Mouse (Mus musculus): ENCODE measurements around the gene Kcnj6. TPM values are rescaled to one million over a fixed set of nuclear protein-coding genes. Genes with fewer than 3 reads are reported as not detected.
"Not testable (repeated sequence)": the region's sequence is repeated elsewhere in the genome, so short reads cannot be mapped to it uniquely, and the experiment has no call there.

Gene Kcnj6
- polyA plus RNA-seq, 1 experiment from 2014 or later: 3.3 TPM

DNA sequence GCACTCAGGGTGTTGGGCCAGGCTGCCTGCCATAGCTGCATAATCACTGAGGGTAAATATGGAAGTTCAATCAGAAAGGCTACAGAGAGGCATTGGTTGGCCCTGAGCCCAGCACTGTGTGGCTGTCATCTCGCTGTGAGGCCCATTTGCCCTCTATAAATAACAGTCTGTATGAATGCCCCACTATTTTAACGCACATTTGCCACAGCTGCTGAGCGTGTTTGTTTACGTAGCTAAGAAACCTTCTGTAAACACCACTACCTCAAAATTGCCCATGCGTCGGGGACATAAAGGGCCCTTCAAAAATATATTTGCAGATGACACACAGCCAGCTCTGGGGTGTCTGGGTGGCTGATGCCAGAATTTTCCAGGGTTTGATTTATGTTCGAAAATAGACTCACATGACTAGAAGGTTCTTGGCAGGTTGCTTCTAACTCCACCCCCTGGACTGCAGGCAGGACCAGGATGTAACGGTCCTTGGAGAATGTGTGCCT, 170.4 kb downstream of the Kcnj6 start:
- peak; percentile 32 for DNase-seq
- WGBS: 80% methylated on average over 8 of the region's 8 CpGs
- H3K4me1 ChIP-seq (ENCODE audit: control insufficient read depth, insufficient read depth, low read length): no peaks in the 10 kb centered on the region
- H3K36me3 ChIP-seq (ENCODE audit: control insufficient read depth, insufficient read depth, low read length): no peaks in the 10 kb centered on the region
- ATAC-seq (ENCODE audit: low FRiP score, low TSS enrichment): no peak
- no peaks in the 10 kb centered on the region for H3K27me3 ChIP-seq (ENCODE audit: control insufficient read depth, insufficient read depth, low read length)
- H3K9ac ChIP-seq (replicated peaks; ENCODE audit: low read length): no peak overlapping the region
- H3K4me2 ChIP-seq (ENCODE audit: low read length): no peak overlapping the region
- no peaks in the 10 kb centered on the region for H3K9me3 ChIP-seq (ENCODE audit: control insufficient read depth, low read length)
- H3K4me3 ChIP-seq (replicated peaks; ENCODE audit: low read depth, low read length): no peak overlapping the region
- H3K27ac ChIP-seq (replicated peaks; ENCODE audit: low read depth, low read length): no peak overlapping the region

DNA sequence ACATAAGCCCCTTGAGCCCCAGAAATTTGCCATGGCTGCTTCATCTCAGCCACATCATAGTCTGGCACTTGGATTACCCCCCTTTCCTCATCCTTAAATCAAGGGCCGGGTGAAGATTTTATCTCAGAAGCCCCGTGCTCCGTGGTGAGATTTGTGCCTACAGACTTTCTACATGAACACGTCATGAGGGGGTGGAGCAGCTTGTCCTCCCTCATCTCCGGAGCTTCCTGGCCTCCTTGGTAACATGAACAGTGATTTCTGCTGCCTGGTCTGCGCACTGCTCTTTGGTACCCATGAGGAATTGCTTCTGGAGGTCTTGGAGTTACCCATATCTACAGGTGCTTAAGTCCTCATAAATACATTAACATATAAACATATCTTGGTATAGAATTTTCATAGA, 172.2 kb downstream of the Kcnj6 start:
- WGBS: 86% methylated on average over 6 of the region's 6 CpGs
- DNase-seq: no peak

GRCm38 (mm10) chr16:94822611-94823010, 174.9 kb downstream of the Kcnj6 start:
- Histone ChIP-seq H3K4me1 (ENCODE audit: control insufficient read depth, insufficient read depth, low read length) (no peaks in the 10 kb centered on the region), H3K27ac (replicated peaks; ENCODE audit: low read depth, low read length) (no peak overlapping the region), H3K9me3 (ENCODE audit: control insufficient read depth, low read length) (no peaks in the 10 kb centered on the region), H3K27me3 (ENCODE audit: control insufficient read depth, insufficient read depth, low read length) (no peaks in the 10 kb centered on the region), H3K4me2 (ENCODE audit: low read length) (no peak overlapping the region), H3K4me3 (replicated peaks; ENCODE audit: low read depth, low read length) (no peak overlapping the region), H3K36me3 (ENCODE audit: control insufficient read depth, insufficient read depth, low read length) (no peaks in the 10 kb centered on the region), H3K9ac (replicated peaks; ENCODE audit: low read length) (no peak overlapping the region)
- WGBS: 79% methylated on average over 5 of the region's 5 CpGs
- no peak for ATAC-seq (ENCODE audit: low FRiP score, low TSS enrichment)
- no peak for DNase-seq

More for the DNA sequence above, 172.2 kb downstream of the Kcnj6 start:
- Histone ChIP-seq H3K4me3 (replicated peaks; ENCODE audit: low read depth, low read length) (no peak overlapping the region), H3K27ac (replicated peaks; ENCODE audit: low read depth, low read length) (no peak overlapping the region), H3K4me1 (ENCODE audit: control insufficient read depth, insufficient read depth, low read length) (no peaks in the 10 kb centered on the region), H3K36me3 (ENCODE audit: control insufficient read depth, insufficient read depth, low read length) (no peaks in the 10 kb centered on the region), H3K4me2 (ENCODE audit: low read length) (no peak overlapping the region), H3K9ac (replicated peaks; ENCODE audit: low read length) (no peak overlapping the region), H3K9me3 (ENCODE audit: control insufficient read depth, low read length) (no peaks in the 10 kb centered on the region), H3K27me3 (ENCODE audit: control insufficient read depth, insufficient read depth, low read length) (no peaks in the 10 kb centered on the region)
- ATAC-seq (ENCODE audit: low FRiP score, low TSS enrichment): no peak

DNA sequence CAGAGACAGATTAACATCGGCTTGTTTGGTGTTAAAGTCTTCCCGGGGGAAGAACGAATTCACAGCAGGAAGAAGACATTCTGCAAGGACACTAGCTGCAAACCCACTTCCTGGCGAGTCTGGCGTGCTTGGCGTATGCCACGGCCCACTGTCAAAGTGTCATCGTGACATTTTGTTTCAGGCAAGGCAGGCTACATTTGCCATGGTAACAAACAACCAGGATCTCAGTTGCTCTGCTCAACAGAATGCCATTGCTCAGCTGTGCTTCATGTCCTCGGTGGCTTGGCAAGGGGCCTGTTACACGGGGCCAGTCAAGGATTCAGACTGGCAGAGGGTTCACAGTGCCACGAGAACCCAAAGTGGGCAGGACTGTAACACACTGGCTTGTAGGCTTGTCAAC, 175.9 kb downstream of the Kcnj6 start:
- H3K9me3 ChIP-seq (ENCODE audit: control insufficient read depth, low read length): no peaks in the 10 kb centered on the region
- no peaks in the 10 kb centered on the region for H3K36me3 ChIP-seq (ENCODE audit: control insufficient read depth, insufficient read depth, low read length)
- H3K27ac ChIP-seq (replicated peaks; ENCODE audit: low read depth, low read length): no peak overlapping the region
- H3K4me1 ChIP-seq (ENCODE audit: control insufficient read depth, insufficient read depth, low read length): no peaks in the 10 kb centered on the region
- 91% methylated on average over 11 of the region's 11 CpGs for WGBS
- no peak overlapping the region for H3K4me3 ChIP-seq (replicated peaks; ENCODE audit: low read depth, low read length)
- no peaks in the 10 kb centered on the region for H3K27me3 ChIP-seq (ENCODE audit: control insufficient read depth, insufficient read depth, low read length)
- ATAC-seq (ENCODE audit: low FRiP score, low TSS enrichment): no peak
- DNase-seq: no peak
- no peak overlapping the region for H3K4me2 ChIP-seq (ENCODE audit: low read length)
- no peak overlapping the region for H3K9ac ChIP-seq (replicated peaks; ENCODE audit: low read length)

- WGBS: 28% methylated on average over 6 of the region's 6 CpGs
- Histone ChIP-seq H3K27me3 (ENCODE audit: control insufficient read depth, insufficient read depth, low read length) (no peaks in the 10 kb centered on the region), H3K9me3 (ENCODE audit: control insufficient read depth, low read length) (peaks cover 16% of the 10 kb centered on the region), H3K36me3 (ENCODE audit: control insufficient read depth, insufficient read depth, low read length) (no peaks in the 10 kb centered on the region), H3K4me3 (replicated peaks; ENCODE audit: low read depth, low read length) (no peak overlapping the region), H3K4me1 (ENCODE audit: control insufficient read depth, insufficient read depth, low read length) (no peaks in the 10 kb centered on the region), H3K4me2 (ENCODE audit: low read length) (no peak overlapping the region), H3K9ac (replicated peaks; ENCODE audit: low read length) (no peak overlapping the region), H3K27ac (replicated peaks; ENCODE audit: low read depth, low read length) (no peak overlapping the region)
- no peak for ATAC-seq (ENCODE audit: low FRiP score, low TSS enrichment)
- peak; percentile 85 for DNase-seq
These were observed 181.1 kb downstream of the Kcnj6 start for GRCm38 (mm10) chr16:94816391-94816790.

DNA sequence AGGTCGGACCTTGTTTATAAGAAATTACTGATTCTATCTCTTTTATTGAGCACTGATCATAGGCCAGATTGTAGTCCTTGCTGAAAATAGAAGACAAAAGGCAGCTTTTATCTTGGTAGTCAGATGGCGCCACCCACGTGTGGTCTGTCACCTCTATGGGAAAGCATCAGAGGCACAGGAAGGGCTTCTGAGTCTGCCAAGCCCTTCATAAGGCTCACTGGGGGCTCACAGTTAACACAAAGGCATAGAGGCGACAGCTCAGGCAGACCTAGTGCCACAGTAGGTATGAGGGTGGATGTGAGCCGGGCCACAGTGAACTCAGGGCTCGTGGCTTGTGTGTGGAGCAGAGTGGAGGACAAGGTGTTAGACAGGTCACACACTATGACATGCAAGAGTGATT, 181.6 kb downstream of the Kcnj6 start:
- DNase-seq (no peak), ATAC-seq (ENCODE audit: low FRiP score, low TSS enrichment) (no peak)
- peaks cover 16% of the 10 kb centered on the region for H3K9me3 ChIP-seq (ENCODE audit: control insufficient read depth, low read length)
- no peak overlapping the region for H3K9ac ChIP-seq (replicated peaks; ENCODE audit: low read length)
- no peaks in the 10 kb centered on the region for H3K4me1 ChIP-seq (ENCODE audit: control insufficient read depth, insufficient read depth, low read length)
- H3K4me3 ChIP-seq (replicated peaks; ENCODE audit: low read depth, low read length): no peak overlapping the region
- no peaks in the 10 kb centered on the region for H3K36me3 ChIP-seq (ENCODE audit: control insufficient read depth, insufficient read depth, low read length)
- no peak overlapping the region for H3K4me2 ChIP-seq (ENCODE audit: low read length)
- H3K27me3 ChIP-seq (ENCODE audit: control insufficient read depth, insufficient read depth, low read length): no peaks in the 10 kb centered on the region
- 76% methylated on average over 6 of the region's 6 CpGs for WGBS
- no peak overlapping the region for H3K27ac ChIP-seq (replicated peaks; ENCODE audit: low read depth, low read length)

GRCm38 (mm10) chr16:94809286-94809685, 188.2 kb downstream of the Kcnj6 start:
- not testable (repeated sequence) for H3K27ac ChIP-seq (replicated peaks; ENCODE audit: low read depth, low read length); DNase-seq
- WGBS: 32% methylated on average over 1 of the region's 1 CpGs

DNA sequence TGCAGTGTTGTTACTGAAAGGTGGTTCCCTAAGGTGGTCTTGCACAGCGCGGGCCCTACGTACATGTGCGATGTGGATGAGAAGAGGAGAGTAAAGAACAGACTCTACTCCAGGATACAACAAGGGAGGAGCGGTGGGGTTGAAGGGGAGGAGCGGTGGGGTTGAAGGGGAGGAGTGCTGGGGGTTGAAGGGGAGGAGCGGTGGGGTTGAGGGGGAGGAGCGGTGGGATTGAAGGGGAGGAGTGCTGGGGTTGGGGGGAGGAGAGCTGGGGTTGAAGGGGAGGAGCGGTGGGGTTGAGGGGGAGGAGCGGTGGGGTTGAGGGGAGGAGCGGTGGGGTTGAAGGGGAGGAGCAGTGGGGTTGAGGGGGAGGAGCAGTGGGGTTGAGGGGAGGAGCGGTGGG, 199.3 kb downstream of the Kcnj6 start:
- no peak for ATAC-seq (ENCODE audit: low FRiP score, low TSS enrichment)
- Histone ChIP-seq H3K9ac (replicated peaks; ENCODE audit: low read length) (no peak overlapping the region), H3K27me3 (ENCODE audit: control insufficient read depth, insufficient read depth, low read length) (no peaks in the 10 kb centered on the region), H3K27ac (replicated peaks; ENCODE audit: low read depth, low read length) (no peak overlapping the region), H3K36me3 (ENCODE audit: control insufficient read depth, insufficient read depth, low read length) (no peaks in the 10 kb centered on the region), H3K4me3 (replicated peaks; ENCODE audit: low read depth, low read length) (no peak overlapping the region), H3K4me1 (ENCODE audit: control insufficient read depth, insufficient read depth, low read length) (no peaks in the 10 kb centered on the region), H3K9me3 (ENCODE audit: control insufficient read depth, low read length) (no peaks in the 10 kb centered on the region), H3K4me2 (ENCODE audit: low read length) (no peak overlapping the region)
- 85% methylated on average over 12 of the region's 12 CpGs for WGBS
- no peak for DNase-seq

More at GRCm38 (mm10) chr16:94809286-94809685, 188.2 kb downstream of the Kcnj6 start:
- ATAC-seq (ENCODE audit: low FRiP score, low TSS enrichment); H3K4me3 ChIP-seq (replicated peaks; ENCODE audit: low read depth, low read length); H3K4me1 ChIP-seq (ENCODE audit: control insufficient read depth, insufficient read depth, low read length); H3K9ac ChIP-seq (replicated peaks; ENCODE audit: low read length); H3K36me3 ChIP-seq (ENCODE audit: control insufficient read depth, insufficient read depth, low read length); H3K4me2 ChIP-seq (ENCODE audit: low read length); H3K27me3 ChIP-seq (ENCODE audit: control insufficient read depth, insufficient read depth, low read length): not testable (repeated sequence)
- H3K9me3 ChIP-seq (ENCODE audit: control insufficient read depth, low read length): peaks cover 12% of the 10 kb centered on the region

- Histone ChIP-seq H3K27ac (replicated peaks; ENCODE audit: low read depth, low read length) (no peak overlapping the region), H3K4me3 (replicated peaks; ENCODE audit: low read depth, low read length) (no peak overlapping the region), H3K9ac (replicated peaks; ENCODE audit: low read length) (no peak overlapping the region), H3K27me3 (ENCODE audit: control insufficient read depth, insufficient read depth, low read length) (no peaks in the 10 kb centered on the region), H3K4me1 (ENCODE audit: control insufficient read depth, insufficient read depth, low read length) (no peaks in the 10 kb centered on the region), H3K4me2 (ENCODE audit: low read length) (no peak overlapping the region), H3K9me3 (ENCODE audit: control insufficient read depth, low read length) (no peaks in the 10 kb centered on the region), H3K36me3 (ENCODE audit: control insufficient read depth, insufficient read depth, low read length) (no peaks in the 10 kb centered on the region)
- DNase-seq (no peak), ATAC-seq (ENCODE audit: low FRiP score, low TSS enrichment) (no peak)
- 84% methylated on average over 6 of the region's 6 CpGs for whole genome bisulfite sequencing
These were observed 200.1 kb downstream of the Kcnj6 start for GRCm38 (mm10) chr16:94797366-94797765.

Measured in midbrain, embryonic 14.5 days (tissue).